Mouse (Mus musculus) myocyte (in vitro differentiated cells): ENCODE results near the gene Cox8a.

Source experiments
- CEBPB ChIP-seq: IDR thresholded peaks from 2 replicates; pipeline ENCODE4 v1.6.1; 2011; ENCODE audit warnings: mild to moderate bottlenecking, moderate library complexity; ENCODE audit not compliant: poor library complexity, insufficient read depth, severe bottlenecking
- E2F4 ChIP-seq: IDR thresholded peaks from one replicate; pipeline ENCODE4 v1.6.1; 2011; ENCODE audit warnings: mild to moderate bottlenecking, control low read depth, moderate library complexity; ENCODE audit not compliant: insufficient read depth
- MAX ChIP-seq: IDR thresholded peaks from one replicate; pipeline ENCODE4 v1.6.1; 2011; ENCODE audit warnings: low read depth, mild to moderate bottlenecking, control low read depth
- MYOD1 ChIP-seq, 3 experiments: IDR thresholded peaks; one replicate each; pipeline ENCODE4 v1.6.1; 2011; ENCODE audit warnings: control low read depth in 2 of 3, low read depth in 2 of 3, mild to moderate bottlenecking in 2 of 3, moderate library complexity in 1 of 3; ENCODE audit not compliant: insufficient read length in 2 of 3, control insufficient read depth in 1 of 3
- MYOG ChIP-seq, 3 experiments: IDR thresholded peaks; one replicate each; pipeline ENCODE4 v1.6.1; 2011; ENCODE audit warnings: control low read depth in 2 of 3, low read depth in 2 of 3, mild to moderate bottlenecking in 2 of 3; ENCODE audit not compliant: insufficient read length in 2 of 3, control insufficient read depth in 1 of 3, insufficient read depth in 1 of 3
- POLR2A ChIP-seq: IDR thresholded peaks from one replicate; pipeline ENCODE4 v1.6.1; 2011; ENCODE audit warnings: low read depth, mild to moderate bottlenecking, control low read depth, moderate library complexity; ENCODE audit not compliant: insufficient read length
- POLR2AphosphoS2 ChIP-seq: IDR thresholded peaks from one replicate; pipeline ENCODE4 v1.6.1; 2011; ENCODE audit warnings: low read depth, control low read depth; ENCODE audit not compliant: insufficient read length
- REST ChIP-seq: IDR thresholded peaks from one replicate; pipeline ENCODE4 v1.6.1; 2011; ENCODE audit warnings: mild to moderate bottlenecking, control low read depth, moderate library complexity; ENCODE audit not compliant: insufficient read depth, insufficient read length
- SRF ChIP-seq: IDR thresholded peaks from one replicate; pipeline ENCODE4 v1.6.1; 2011; ENCODE audit warnings: low read depth; ENCODE audit not compliant: control insufficient read depth, insufficient read length
- TCF12 ChIP-seq: IDR thresholded peaks from one replicate; pipeline ENCODE4 v1.6.1; 2011; ENCODE audit warnings: mild to moderate bottlenecking, control low read depth; ENCODE audit not compliant: poor library complexity, insufficient read depth, severe bottlenecking
- TCF3 ChIP-seq: IDR thresholded peaks from one replicate; pipeline ENCODE4 v1.6.1; 2011; ENCODE audit warnings: low read depth, control low read depth; ENCODE audit not compliant: insufficient read length
- USF1 ChIP-seq: IDR thresholded peaks from one replicate; pipeline ENCODE4 v1.6.1; 2011; ENCODE audit warnings: low read depth, mild to moderate bottlenecking, control low read depth, moderate library complexity

GRCm38 (mm10) chr19:7236742-7237141 lies 19.3 kb upstream of the Cox8a start:
- TF ChIP-seq POLR2A (no peak), USF1 (no peak), CEBPB (no peak), POLR2AphosphoS2 (no peak), TCF12 (no peak), TCF3 (no peak), MYOG (IDR thresholded peaks at IDR 0.05; ENCODE audit: control insufficient read depth in 1 of 3, insufficient read depth in 1 of 3, insufficient read length in 2 of 3, low read depth in 2 of 3) (no peak), MAX (no peak), MYOD1 (IDR thresholded peaks at IDR 0.05; ENCODE audit: control insufficient read depth in 1 of 3, insufficient read length in 2 of 3, low read depth in 2 of 3) (no peak), REST (no peak), SRF (no peak), E2F4 (no peak)
